Mouse (Mus musculus): ENCODE measurements around the gene Fuom. TPM values are rescaled to one million over a fixed set of nuclear protein-coding genes. Genes with fewer than 3 reads are reported as not detected.

Fuom gene
- polyA plus RNA-seq, 1 experiment from 2014 or later, result 21.3 TPM

DNA sequence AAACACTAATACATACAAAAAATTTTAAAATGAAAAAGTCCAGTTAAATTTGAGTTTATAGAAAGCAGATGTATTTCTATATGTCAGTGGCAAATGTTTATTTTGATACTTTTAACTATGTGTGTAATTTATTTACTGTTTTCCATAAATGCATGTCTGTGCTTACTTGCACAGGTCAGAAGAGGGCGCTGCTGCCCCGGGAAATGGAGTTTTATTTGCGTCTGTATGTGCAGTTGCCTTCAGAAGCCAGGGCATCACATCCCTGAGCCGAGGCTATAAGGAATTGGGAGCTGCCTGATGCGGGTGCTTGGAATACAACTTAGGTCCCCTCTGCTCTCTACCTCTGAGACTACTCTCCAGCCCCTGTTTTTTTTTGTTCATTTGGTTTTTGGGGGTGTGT is 23.5 kb downstream of the Fuom start:
- no peaks in the 10 kb centered on the region for H3K36me3 ChIP-seq
- no peak for ATAC-seq (ENCODE audit: insufficient number of reproducible peaks, insufficient read depth, low FRiP score, low TSS enrichment, low read depth)
- H3K27me3 ChIP-seq, result peaks cover 57% of the 10 kb centered on the region
- H3K9ac ChIP-seq (replicated peaks), result no peak overlapping the region
- H3K9me3 ChIP-seq, result no peaks in the 10 kb centered on the region
- H3K4me3 ChIP-seq (replicated peaks), result no peak overlapping the region
- H3K4me1 ChIP-seq (replicated peaks), result peaks cover 13% of the 10 kb centered on the region
- WGBS, result 4% methylated on average over 5 of the region's 5 CpGs
- no peak overlapping the region for H3K4me2 ChIP-seq
- H3K27ac ChIP-seq, result no peak overlapping the region

DNA sequence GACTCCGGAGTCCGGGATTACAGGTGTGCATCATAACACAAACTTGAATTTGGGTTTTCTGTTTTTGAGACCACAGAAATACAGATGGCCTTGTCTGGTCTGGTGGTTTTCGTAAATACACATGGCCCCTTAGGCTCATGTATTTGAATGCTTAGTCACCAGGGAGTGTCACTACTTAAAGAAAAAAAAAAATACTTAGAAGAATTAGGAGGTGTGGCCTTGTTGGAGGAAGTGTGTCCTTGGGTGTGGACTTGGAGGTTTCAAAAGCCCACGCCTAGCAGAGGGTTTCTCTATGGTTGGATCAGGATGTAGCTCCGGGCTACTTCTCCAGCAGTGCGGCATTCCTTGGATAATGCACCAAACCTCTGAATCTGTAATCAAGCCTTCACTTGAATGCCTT is 24.5 kb downstream of the Fuom start:
- no peaks in the 10 kb centered on the region for H3K36me3 ChIP-seq
- 80% methylated on average over 6 of the region's 6 CpGs for WGBS
- no peak for ATAC-seq (ENCODE audit: insufficient number of reproducible peaks, insufficient read depth, low FRiP score, low TSS enrichment, low read depth)

DNA sequence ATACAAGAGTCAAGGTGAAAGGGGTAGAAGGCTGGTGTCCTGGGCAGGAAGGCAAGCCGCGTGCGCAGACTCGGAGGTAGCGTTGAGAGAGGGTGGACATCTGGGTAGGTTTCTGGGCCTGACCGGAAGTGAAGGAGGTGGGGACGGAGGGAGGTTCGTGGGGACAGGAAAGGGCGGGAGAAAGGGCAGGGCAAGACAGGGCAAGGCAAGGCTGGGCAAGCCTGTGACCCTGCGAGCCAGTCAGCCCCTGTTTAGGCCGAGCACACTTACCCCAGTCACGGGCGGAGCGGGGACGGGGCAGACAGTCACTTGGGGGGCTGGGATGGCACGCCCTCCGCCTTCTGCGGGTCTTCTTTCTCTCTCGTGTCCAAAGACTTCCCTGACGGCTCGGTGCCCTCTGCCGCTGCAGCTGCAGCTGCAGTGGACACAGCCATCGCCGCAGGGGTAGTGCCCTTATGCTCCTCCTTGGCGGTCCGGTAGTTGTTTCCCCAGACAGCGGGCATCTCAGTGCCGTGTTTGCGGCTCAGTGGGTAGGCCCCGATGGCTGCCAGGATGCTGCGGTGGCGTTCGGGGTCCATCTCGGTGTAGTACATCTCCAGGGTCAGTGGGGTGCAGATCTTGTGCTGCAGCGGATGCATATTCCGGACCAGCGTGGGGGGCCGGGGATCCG is 32.1 kb downstream of the Fuom start:
- 33% methylated on average over 39 of the region's 39 CpGs for WGBS
- no peak for ATAC-seq (ENCODE audit: insufficient number of reproducible peaks, insufficient read depth, low FRiP score, low TSS enrichment, low read depth)
- H3K4me1 ChIP-seq (replicated peaks), result no peaks in the 10 kb centered on the region
- peak overlapping the region; percentile 50 for H3K9ac ChIP-seq (replicated peaks)
- peaks cover 33% of the 10 kb centered on the region for H3K27me3 ChIP-seq
- no peaks in the 10 kb centered on the region for H3K36me3 ChIP-seq
- H3K4me3 ChIP-seq (replicated peaks), result peak overlapping the region; percentile 29
- no peaks in the 10 kb centered on the region for H3K9me3 ChIP-seq
- H3K4me2 ChIP-seq, result peak overlapping the region; percentile 50
- no peak overlapping the region for H3K27ac ChIP-seq

More for the DNA sequence above, 24.5 kb downstream of the Fuom start:
- no peak overlapping the region for H3K9ac ChIP-seq (replicated peaks)
- H3K27ac ChIP-seq, result no peak overlapping the region
- H3K4me3 ChIP-seq (replicated peaks), result no peak overlapping the region
- peaks cover 49% of the 10 kb centered on the region for H3K27me3 ChIP-seq
- H3K9me3 ChIP-seq, result no peaks in the 10 kb centered on the region
- peaks cover 13% of the 10 kb centered on the region for H3K4me1 ChIP-seq (replicated peaks)
- no peak overlapping the region for H3K4me2 ChIP-seq

DNA sequence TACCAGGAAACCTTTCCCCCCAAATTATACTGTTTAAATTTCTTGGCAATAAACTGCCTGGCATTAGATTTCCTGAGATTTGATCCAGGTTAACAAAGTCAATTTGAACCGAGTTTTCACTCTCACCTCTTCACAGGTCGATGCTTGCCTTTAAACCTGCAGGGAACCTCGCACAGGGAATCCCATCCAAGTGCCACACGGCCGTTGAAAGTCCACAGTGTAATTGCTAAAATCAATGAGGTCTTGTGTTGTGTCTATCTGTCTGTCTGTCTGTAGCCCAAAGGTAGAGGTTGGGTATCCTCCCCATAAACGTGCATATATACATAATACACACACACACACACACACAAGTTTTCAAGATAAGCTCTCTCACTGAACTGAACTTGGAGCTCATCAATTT is 34.8 kb downstream of the Fuom start:
- no peaks in the 10 kb centered on the region for H3K4me1 ChIP-seq (replicated peaks)
- WGBS, result 66% methylated on average over 6 of the region's 6 CpGs
- no peak overlapping the region for H3K4me2 ChIP-seq
- H3K27ac ChIP-seq, result no peak overlapping the region
- no peaks in the 10 kb centered on the region for H3K36me3 ChIP-seq
- H3K9me3 ChIP-seq, result no peaks in the 10 kb centered on the region
- peaks cover 51% of the 10 kb centered on the region for H3K27me3 ChIP-seq
- no peak overlapping the region for H3K9ac ChIP-seq (replicated peaks)
- H3K4me3 ChIP-seq (replicated peaks), result no peak overlapping the region
- no peak for ATAC-seq (ENCODE audit: insufficient number of reproducible peaks, insufficient read depth, low FRiP score, low TSS enrichment, low read depth)

DNA sequence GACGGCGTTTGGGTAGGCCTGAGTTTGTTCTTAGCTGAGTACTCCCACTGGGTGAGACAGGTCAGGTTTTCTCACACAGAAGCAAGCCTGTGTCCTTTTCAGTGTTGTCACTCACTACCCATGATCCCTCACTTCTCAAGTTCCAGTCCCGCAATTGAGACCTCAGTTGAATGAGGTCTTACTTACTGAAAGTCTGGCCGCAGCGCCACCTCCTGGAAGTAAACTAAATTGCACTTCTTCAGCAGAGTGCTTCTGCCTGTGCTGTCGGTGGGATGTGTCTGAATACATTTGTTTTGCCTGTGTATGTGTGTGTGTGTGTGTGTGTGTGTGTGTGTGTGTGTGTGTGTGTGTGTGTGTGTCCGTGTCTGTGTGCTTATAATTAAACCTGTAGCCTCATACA is 39.1 kb downstream of the Fuom start:
- no peak overlapping the region for H3K9ac ChIP-seq (replicated peaks)
- no peaks in the 10 kb centered on the region for H3K36me3 ChIP-seq
- no peak overlapping the region for H3K27ac ChIP-seq
- H3K9me3 ChIP-seq, result no peaks in the 10 kb centered on the region
- 16% methylated on average over 7 of the region's 7 CpGs for WGBS
- no peak overlapping the region for H3K4me3 ChIP-seq (replicated peaks)
- ATAC-seq (ENCODE audit: insufficient number of reproducible peaks, insufficient read depth, low FRiP score, low TSS enrichment, low read depth), result no peak
- peaks cover 84% of the 10 kb centered on the region for H3K27me3 ChIP-seq
- no peak overlapping the region for H3K4me2 ChIP-seq
- H3K4me1 ChIP-seq (replicated peaks), result peaks cover 24% of the 10 kb centered on the region

DNA sequence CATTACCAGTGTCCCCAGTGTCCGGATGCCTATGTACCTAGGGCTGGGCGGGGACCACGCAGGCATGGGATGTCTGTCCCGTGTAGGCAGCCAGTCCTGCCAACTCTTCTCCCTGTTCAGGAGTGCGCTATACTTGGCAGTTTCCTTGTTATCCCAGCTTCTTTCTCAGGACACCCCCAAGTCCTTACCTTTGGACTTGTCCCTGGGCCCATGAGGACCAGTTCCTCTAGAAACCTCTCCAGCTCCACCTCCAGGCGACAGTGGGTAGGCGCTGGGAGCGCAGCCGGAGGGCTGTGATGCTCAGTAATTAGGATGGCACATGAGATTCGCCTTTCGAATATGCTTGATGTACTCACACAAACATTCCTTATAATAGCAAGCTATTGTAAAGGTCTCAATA is 39.9 kb downstream of the Fuom start:
- Histone ChIP-seq H3K4me1 (replicated peaks) (peaks cover 29% of the 10 kb centered on the region), H3K9ac (replicated peaks) (no peak overlapping the region), H3K27ac (no peak overlapping the region), H3K4me3 (replicated peaks) (no peak overlapping the region), H3K36me3 (no peaks in the 10 kb centered on the region), H3K9me3 (no peaks in the 10 kb centered on the region), H3K4me2 (0 out of 2 replicates have a peak overlapping the region, but pooled peaks have one; percentile 90), H3K27me3 (peaks cover 87% of the 10 kb centered on the region)
- ATAC-seq (ENCODE audit: insufficient number of reproducible peaks, insufficient read depth, low FRiP score, low TSS enrichment, low read depth), result no peak
- WGBS, result 21% methylated on average over 11 of the region's 11 CpGs

DNA sequence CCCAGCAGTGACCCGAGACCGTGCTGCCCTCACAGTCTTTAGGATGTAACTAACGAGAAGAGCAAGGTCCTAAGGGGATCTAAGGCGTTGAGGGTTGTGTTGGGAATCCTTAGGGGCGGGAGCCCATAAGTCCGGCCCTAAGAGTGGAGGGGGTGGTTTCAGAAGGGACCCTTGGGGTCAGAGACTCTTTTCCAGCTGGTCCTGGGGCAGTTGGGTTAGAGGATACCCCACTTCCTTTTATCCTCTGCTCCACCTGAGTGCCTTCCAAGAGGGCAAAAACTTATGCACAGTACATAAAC is 40.5 kb downstream of the Fuom start:
- Histone ChIP-seq H3K27me3 (peaks cover 92% of the 10 kb centered on the region), H3K27ac (no peak overlapping the region), H3K4me2 (peak overlapping the region; percentile 90), H3K36me3 (no peaks in the 10 kb centered on the region), H3K9me3 (no peaks in the 10 kb centered on the region), H3K4me1 (replicated peaks) (peaks cover 29% of the 10 kb centered on the region), H3K9ac (replicated peaks) (no peak overlapping the region), H3K4me3 (replicated peaks) (peak overlapping the region; percentile 45)
- 2% methylated on average over 6 of the region's 6 CpGs for WGBS
- ATAC-seq (ENCODE audit: insufficient number of reproducible peaks, insufficient read depth, low FRiP score, low TSS enrichment, low read depth), result no peak

DNA sequence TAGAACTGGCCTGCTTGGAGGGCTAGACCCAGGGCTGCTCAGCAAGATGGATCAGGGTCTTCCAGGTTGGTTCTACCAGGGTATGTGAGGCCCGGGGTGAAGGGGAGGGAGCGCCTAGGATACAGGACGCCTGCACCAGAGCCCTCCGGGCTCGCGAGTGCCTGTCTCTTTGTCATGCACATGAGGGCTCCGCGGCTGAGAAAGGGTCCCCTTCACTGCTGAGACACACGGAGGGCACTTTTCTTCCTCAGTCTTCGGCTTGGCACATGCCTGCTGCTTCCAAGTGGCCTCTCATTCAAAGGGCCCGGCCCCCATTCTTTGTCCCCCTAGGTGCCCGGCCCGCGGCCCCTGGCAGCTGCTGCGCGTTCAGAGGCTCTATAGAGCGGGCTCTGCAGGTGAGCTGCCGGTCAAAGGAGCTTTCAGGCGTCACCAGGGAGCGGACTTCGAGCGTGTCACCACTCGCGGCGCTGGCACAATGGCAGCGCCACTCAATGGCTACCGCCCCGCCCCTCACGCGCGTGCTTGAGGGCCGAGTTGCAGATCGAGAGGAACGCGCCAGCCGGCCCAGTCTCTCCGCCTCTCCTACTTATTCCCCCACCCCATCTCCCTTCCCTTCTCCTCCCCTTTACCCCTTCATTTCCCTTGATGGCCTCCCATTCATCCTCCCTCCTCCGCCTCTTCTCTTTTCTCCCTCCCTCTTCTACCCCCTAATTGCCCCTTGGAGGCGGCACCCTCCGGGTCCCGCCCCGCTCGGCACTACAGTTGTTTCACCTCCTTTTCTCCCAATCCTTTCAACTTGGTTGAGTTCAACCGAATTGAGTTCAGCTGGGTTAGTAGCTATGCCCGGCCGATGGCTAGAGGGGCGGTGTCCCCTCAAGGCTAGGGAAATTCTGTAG is 41.1 kb downstream of the Fuom start:
- Histone ChIP-seq H3K36me3 (no peaks in the 10 kb centered on the region), H3K9me3 (no peaks in the 10 kb centered on the region), H3K4me2 (peak overlapping the region; percentile 90), H3K9ac (replicated peaks) (peak overlapping the region; percentile 53), H3K4me3 (replicated peaks) (peak overlapping the region; percentile 45), H3K4me1 (replicated peaks) (peaks cover 29% of the 10 kb centered on the region), H3K27ac (no peak overlapping the region), H3K27me3 (peaks cover 98% of the 10 kb centered on the region)
- 1% methylated on average over 47 of the region's 47 CpGs for WGBS
- no peak for ATAC-seq (ENCODE audit: insufficient number of reproducible peaks, insufficient read depth, low FRiP score, low TSS enrichment, low read depth)

DNA sequence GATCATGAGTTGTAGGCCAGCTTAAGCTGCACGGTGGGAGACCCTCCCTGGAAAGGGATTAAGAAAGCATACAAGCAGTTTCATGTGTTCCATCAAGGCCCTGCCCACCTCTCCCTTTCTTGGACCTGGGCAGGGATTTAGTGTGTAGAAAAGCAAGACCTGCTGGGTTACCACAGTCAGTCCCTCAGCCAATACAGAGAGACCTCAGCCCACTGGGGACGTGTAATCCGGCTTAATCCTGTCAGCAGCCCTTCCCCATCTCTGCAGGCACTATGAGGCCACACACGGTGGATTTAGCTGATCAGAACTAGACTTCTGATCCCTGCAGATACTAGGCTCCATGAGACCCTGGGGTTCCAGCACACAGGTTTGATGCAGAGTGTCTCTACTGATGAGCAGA is 42.6 kb downstream of the Fuom start:
- Histone ChIP-seq H3K4me3 (replicated peaks) (no peak overlapping the region), H3K9me3 (no peaks in the 10 kb centered on the region), H3K4me2 (no peak overlapping the region), H3K36me3 (no peaks in the 10 kb centered on the region), H3K27me3 (peaks cover 100% of the 10 kb centered on the region), H3K27ac (no peak overlapping the region), H3K9ac (replicated peaks) (no peak overlapping the region), H3K4me1 (replicated peaks) (peaks cover 29% of the 10 kb centered on the region)
- no peak for ATAC-seq (ENCODE audit: insufficient number of reproducible peaks, insufficient read depth, low FRiP score, low TSS enrichment, low read depth)
- WGBS, result 42% methylated on average over 4 of the region's 4 CpGs

DNA sequence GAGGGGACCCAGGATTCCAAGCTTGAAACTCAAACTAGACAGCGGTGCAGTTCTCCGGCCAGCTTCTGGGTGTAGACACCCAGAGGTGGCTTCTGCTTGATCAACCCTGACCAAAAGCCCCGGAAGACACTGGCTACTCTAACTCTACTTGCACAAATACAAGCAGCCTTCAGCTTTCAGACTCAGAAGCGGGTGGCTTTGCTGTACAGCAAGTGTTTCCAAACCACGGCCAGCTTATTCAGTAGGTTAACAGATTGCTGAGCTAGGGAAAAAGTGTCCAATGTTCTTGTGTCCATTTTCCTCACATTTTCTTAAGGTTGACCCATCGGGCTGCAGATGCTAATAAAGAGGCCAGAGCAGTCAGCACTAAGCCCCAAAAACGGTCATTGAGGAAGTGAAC is 43.7 kb downstream of the Fuom start:
- Histone ChIP-seq H3K4me1 (replicated peaks) (peaks cover 29% of the 10 kb centered on the region), H3K4me3 (replicated peaks) (peak overlapping the region; percentile 49), H3K36me3 (no peaks in the 10 kb centered on the region), H3K9me3 (no peaks in the 10 kb centered on the region), H3K27ac (no peak overlapping the region), H3K27me3 (peaks cover 90% of the 10 kb centered on the region), H3K4me2 (peak overlapping the region; percentile 90), H3K9ac (replicated peaks) (peak overlapping the region; percentile 69)
- WGBS, result 18% methylated on average over 7 of the region's 7 CpGs
- ATAC-seq (ENCODE audit: insufficient number of reproducible peaks, insufficient read depth, low FRiP score, low TSS enrichment, low read depth), result no peak

DNA sequence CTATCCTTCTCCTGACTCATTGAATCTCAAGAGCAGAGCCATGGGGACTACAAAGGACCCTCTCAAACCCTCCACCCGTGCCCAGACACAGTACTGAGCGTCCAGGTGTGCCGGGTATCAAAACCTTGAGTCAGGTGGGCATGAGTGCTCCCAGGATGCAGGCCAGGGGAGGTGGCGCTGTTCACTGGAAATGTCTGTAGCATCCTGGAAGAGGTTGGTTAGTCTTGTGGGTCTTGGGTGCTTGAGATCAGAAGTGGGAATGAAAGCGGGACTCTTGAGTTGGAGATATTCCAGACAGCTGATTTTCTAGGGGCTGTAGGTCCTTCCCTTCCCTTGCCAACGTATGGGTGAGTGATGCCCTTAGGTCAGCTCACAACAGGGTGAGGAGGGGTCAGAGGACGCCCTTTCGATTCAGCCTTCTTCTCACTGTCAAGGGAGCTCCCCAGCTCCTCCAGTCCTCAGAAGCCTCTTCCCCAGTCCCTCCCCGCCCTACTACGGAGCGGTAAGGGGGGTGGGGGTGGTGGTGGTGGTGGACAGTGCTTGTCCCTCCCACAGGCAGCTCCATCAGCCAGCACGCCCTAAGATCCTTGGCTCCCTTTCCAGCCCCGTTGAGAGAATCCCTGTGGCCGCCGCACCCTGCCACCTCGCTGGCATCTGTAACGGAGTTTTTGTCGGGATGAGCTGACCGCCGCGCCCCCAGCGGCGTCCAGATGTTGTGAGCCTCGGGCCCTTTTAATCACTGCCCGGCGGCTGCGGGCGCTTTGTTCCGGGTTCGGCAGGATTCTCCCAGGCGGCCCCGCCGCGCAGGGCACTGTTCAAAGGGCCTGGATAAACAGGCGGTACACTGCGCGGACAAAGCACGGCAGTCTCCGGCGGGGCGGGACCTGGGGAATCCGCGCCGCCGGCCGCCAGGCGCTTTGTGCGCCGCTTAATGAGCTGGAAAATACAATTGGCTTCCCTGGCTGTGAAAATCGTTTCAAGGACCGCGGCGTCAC is 44.5 kb downstream of the Fuom start:
- Histone ChIP-seq H3K27me3 (peaks cover 87% of the 10 kb centered on the region), H3K4me3 (replicated peaks) (peak overlapping the region; percentile 49), H3K4me1 (replicated peaks) (peaks cover 29% of the 10 kb centered on the region), H3K27ac (no peak overlapping the region), H3K9me3 (no peaks in the 10 kb centered on the region), H3K36me3 (no peaks in the 10 kb centered on the region), H3K4me2 (peak overlapping the region; percentile 90), H3K9ac (replicated peaks) (peak overlapping the region; percentile 69)
- 0 out of 2 replicates have a peak, but pooled peaks have one; percentile 54 for ATAC-seq (ENCODE audit: insufficient number of reproducible peaks, insufficient read depth, low FRiP score, low TSS enrichment, low read depth)
- WGBS, result 3% methylated on average over 53 of the region's 53 CpGs
